Mouse (Mus musculus) heart, embryonic 10.5 days (tissue): ENCODE data around the gene Shroom1. TPM values are rescaled to one million over a fixed set of nuclear protein-coding genes. Genes with fewer than 3 reads are reported as not detected.

Experiments used
- DNase-seq: peaks from one replicate; pipeline ENCODE4 v3.0.0-alpha.2; 2017; ENCODE audit warnings: low spot score
- H3K27ac ChIP-seq: fragments of 300-500 bp; sonication (generic); 2 replicates; pipeline ENCODE4 v1.5.1; 2016; ENCODE audit warnings: mild to moderate bottlenecking
- H3K27me3 ChIP-seq: fragments of 300-500 bp; sonication (generic); 2 replicates; pipeline ENCODE4 v1.6.1; 2016; ENCODE audit warnings: mild to moderate bottlenecking; ENCODE audit not compliant: poor library complexity, insufficient read depth, severe bottlenecking
- H3K36me3 ChIP-seq: fragments of 300-500 bp; sonication (generic); 2 replicates; pipeline ENCODE4 v1.6.1; 2016; ENCODE audit warnings: mild to moderate bottlenecking, moderate library complexity
- H3K4me1 ChIP-seq: fragments of 300-500 bp; sonication (generic); 2 replicates; pipeline ENCODE4 v1.6.1; 2016; ENCODE audit warnings: mild to moderate bottlenecking
- H3K4me3 ChIP-seq: fragments of 300-500 bp; sonication (generic); 2 replicates; pipeline ENCODE4 v1.5.1; 2016; ENCODE audit warnings: mild to moderate bottlenecking, moderate library complexity
- H3K9me3 ChIP-seq: fragments of 300-500 bp; sonication (generic); 2 replicates; pipeline ENCODE4 v1.6.1; 2016; ENCODE audit warnings: mild to moderate bottlenecking, moderate library complexity
- WGBS: fragments of 180-500 bp; shearing (Covaris S2); methylation state at CpG from one replicate; pipeline ENCODE4 v1.1.7; 2016; 5-methylcytosine and 5-hydroxymethylcytosine counted together
- polyA plus RNA-seq: library from polyadenylated mRNA; unstranded; fragments of >200 nt; fragmentation: Nextera tagmentation; extraction: Ambion mirVana; gene quantifications from 2 replicates; pipeline ENCODE4 v1.2.1, GENCODE M21; 2016

The Shroom1 gene
- polyA plus RNA-seq, 1 experiment from 2014 or later = 2.5 TPM

GRCm38 (mm10) chr11:53452396-53452795 is 4.6 kb upstream of the Shroom1 start:
- no peak for DNase-seq
- 93% methylated on average over 9 of the region's 9 CpGs for WGBS
- Histone ChIP-seq H3K4me1 (peaks cover 12% of the 10 kb centered on the region; the same call in 1 of the 2 replicates), H3K4me3 (no peak overlapping the region), H3K36me3 (no peaks in the 10 kb centered on the region), H3K27me3 (peaks cover 2% of the 10 kb centered on the region; the same call in 1 of the 2 replicates), H3K9me3 (no peaks in the 10 kb centered on the region), H3K27ac (no peak overlapping the region)

- H3K36me3 ChIP-seq = no peaks in the 10 kb centered on the region
- no peak overlapping the region for H3K27ac ChIP-seq
- WGBS = 79% methylated on average over 5 of the region's 5 CpGs
- H3K9me3 ChIP-seq = no peaks in the 10 kb centered on the region
- peaks cover 8% of the 10 kb centered on the region; the same call in 1 of the 2 replicates for H3K27me3 ChIP-seq
- no peak overlapping the region for H3K4me3 ChIP-seq
- peaks cover 14% of the 10 kb centered on the region; the same call in 1 of the 2 replicates for H3K4me1 ChIP-seq
- DNase-seq = no peak
These were observed 4.0 kb upstream of the Shroom1 start for GRCm38 (mm10) chr11:53453031-53453430.

GRCm38 (mm10) chr11:53457372-53457954 is 458 bp downstream of the Shroom1 start:
- Histone ChIP-seq H3K27me3 (peaks cover 47% of the 10 kb centered on the region), H3K36me3 (no peaks in the 10 kb centered on the region), H3K27ac (peak overlapping the region; percentile 84), H3K4me1 (peaks cover 14% of the 10 kb centered on the region; the same call in 1 of the 2 replicates), H3K9me3 (no peaks in the 10 kb centered on the region), H3K4me3 (peak overlapping the region; percentile 69)
- 4% methylated on average over 29 of the region's 29 CpGs for WGBS
- DNase-seq = no peak

GRCm38 (mm10) chr11:53458996-53459395 is 2.0 kb downstream of the Shroom1 start:
- no peak for DNase-seq
- Histone ChIP-seq H3K36me3 (no peaks in the 10 kb centered on the region), H3K27ac (no peak overlapping the region), H3K9me3 (no peaks in the 10 kb centered on the region), H3K27me3 (peaks cover 62% of the 10 kb centered on the region), H3K4me3 (no peak overlapping the region), H3K4me1 (peaks cover 24% of the 10 kb centered on the region)
- 71% methylated on average over 3 of the region's 3 CpGs for WGBS

GRCm38 (mm10) chr11:53460192-53460591 is 3.2 kb downstream of the Shroom1 start:
- Histone ChIP-seq H3K4me3 (no peak overlapping the region), H3K27me3 (peaks cover 74% of the 10 kb centered on the region), H3K4me1 (peaks cover 25% of the 10 kb centered on the region), H3K9me3 (no peaks in the 10 kb centered on the region), H3K36me3 (0 out of 2 replicates have a peak, but pooled peaks cover 2% of the 10 kb centered on the region), H3K27ac (no peak overlapping the region)
- WGBS = 72% methylated on average over 3 of the region's 3 CpGs
- no peak for DNase-seq

GRCm38 (mm10) chr11:53461727-53462126 is 4.7 kb downstream of the Shroom1 start:
- H3K27ac ChIP-seq = no peak overlapping the region
- no peak overlapping the region for H3K4me3 ChIP-seq
- WGBS = 28% methylated on average over 5 of the region's 5 CpGs
- DNase-seq = no peak
- H3K9me3 ChIP-seq = no peaks in the 10 kb centered on the region
- H3K4me1 ChIP-seq = peaks cover 33% of the 10 kb centered on the region
- 0 out of 2 replicates have a peak, but pooled peaks cover 2% of the 10 kb centered on the region for H3K36me3 ChIP-seq
- peaks cover 90% of the 10 kb centered on the region for H3K27me3 ChIP-seq

GRCm38 (mm10) chr11:53463551-53464424 is 6.8 kb downstream of the Shroom1 start:
- peaks cover 29% of the 10 kb centered on the region for H3K4me1 ChIP-seq
- peaks cover 92% of the 10 kb centered on the region for H3K27me3 ChIP-seq
- DNase-seq = no peak
- H3K27ac ChIP-seq = peak overlapping the region; percentile 49
- WGBS = 6% methylated on average over 55 of the region's 55 CpGs
- H3K36me3 ChIP-seq = 0 out of 2 replicates have a peak, but pooled peaks cover 2% of the 10 kb centered on the region
- peak overlapping the region; percentile 65 for H3K4me3 ChIP-seq
- H3K9me3 ChIP-seq = no peaks in the 10 kb centered on the region

GRCm38 (mm10) chr11:53466231-53466971 is 9.4 kb downstream of the Shroom1 start:
- Histone ChIP-seq H3K4me3 (peak overlapping the region; percentile 53), H3K27me3 (peaks cover 92% of the 10 kb centered on the region), H3K27ac (peak overlapping the region; percentile 67), H3K4me1 (peaks cover 40% of the 10 kb centered on the region), H3K9me3 (no peaks in the 10 kb centered on the region), H3K36me3 (0 out of 2 replicates have a peak, but pooled peaks cover 2% of the 10 kb centered on the region)
- 5% methylated on average over 40 of the region's 40 CpGs for WGBS
- DNase-seq = peak; percentile 87

- peaks cover 88% of the 10 kb centered on the region for H3K27me3 ChIP-seq
- peaks cover 23% of the 10 kb centered on the region for H3K4me1 ChIP-seq
- no peak overlapping the region for H3K27ac ChIP-seq
- peak overlapping the region; percentile 42; the same call in 1 of the 2 replicates for H3K4me3 ChIP-seq
- WGBS = 41% methylated on average over 16 of the region's 16 CpGs
- no peak for DNase-seq
- H3K9me3 ChIP-seq = no peaks in the 10 kb centered on the region
- H3K36me3 ChIP-seq = 0 out of 2 replicates have a peak, but pooled peaks cover 2% of the 10 kb centered on the region
These were observed 12.4 kb downstream of the Shroom1 start for GRCm38 (mm10) chr11:53469294-53469967.

- peak; percentile 92 for DNase-seq
- Histone ChIP-seq H3K27me3 (peaks cover 88% of the 10 kb centered on the region), H3K4me3 (peak within 1 kb of the TSS; percentile 42), H3K4me1 (peaks cover 23% of the 10 kb centered on the region), H3K27ac (no peak within 1 kb of the TSS), H3K9me3 (no peaks in the 10 kb centered on the region), H3K36me3 (no peaks in the 10 kb centered on the region)
- 5% methylated on average over 29 of the region's 29 CpGs for WGBS
These were observed 13.1 kb downstream of the Shroom1 start, which contains the start of gene Gm9837 for GRCm38 (mm10) chr11:53469968-53470695. Gm9837 (minus strand) TSS chr11:53470479.

GRCm38 (mm10) chr11:53472709-53473108 is 15.7 kb downstream of the Shroom1 start:
- Histone ChIP-seq H3K36me3 (no peaks in the 10 kb centered on the region), H3K27me3 (peaks cover 85% of the 10 kb centered on the region), H3K4me1 (peaks cover 12% of the 10 kb centered on the region), H3K9me3 (no peaks in the 10 kb centered on the region), H3K4me3 (no peak overlapping the region), H3K27ac (no peak overlapping the region)
- no peak for DNase-seq
- WGBS = 75% methylated on average over 3 of the region's 3 CpGs
